Mouse (Mus musculus): Measurements from ENCODE around the gene Anxa8.

Gene Anxa8

GRCm38 (mm10) chr14:34085731-34086130, at the start of gene Anxa8:
Gene Anxa8, plus strand, starts transcription at chr14:34085981.
- DNase-seq (ENCODE audit: low spot score in 2 of 2): peak in 1 of 2 experiments; percentile 85

GRCm38 (mm10) chr14:34041241-34041640, 44.5 kb upstream of the Anxa8 start:
- no peak for DNase-seq (ENCODE audit: low spot score in 2 of 2)

GRCm38 (mm10) chr14:34043341-34043740, 42.4 kb upstream of the Anxa8 start:
- DNase-seq (ENCODE audit: low spot score in 2 of 2): no peak

- no peak for DNase-seq (ENCODE audit: low spot score in 2 of 2)
Measured at GRCm38 (mm10) chr14:34050101-34050779, 35.5 kb upstream of the Anxa8 start.

GRCm38 (mm10) chr14:34052516-34052915, 33.3 kb upstream of the Anxa8 start, which contains the start of gene Antxrl:
Gene Antxrl, plus strand, starts transcription at chr14:34052707.
- no peak for DNase-seq (ENCODE audit: low spot score in 2 of 2)

- DNase-seq (ENCODE audit: low spot score in 2 of 2): no peak
Measured at GRCm38 (mm10) chr14:34071665-34072064, 14.1 kb upstream of the Anxa8 start.

GRCm38 (mm10) chr14:34075346-34075745, 10.4 kb upstream of the Anxa8 start:
- DNase-seq (ENCODE audit: low spot score in 2 of 2): no peak

- no peak for DNase-seq (ENCODE audit: low spot score in 2 of 2)
Measured at GRCm38 (mm10) chr14:34077222-34077621, 8.6 kb upstream of the Anxa8 start.

- no peak for DNase-seq (ENCODE audit: low spot score in 2 of 2)
Measured at GRCm38 (mm10) chr14:34078293-34078692, 7.5 kb upstream of the Anxa8 start.

GRCm38 (mm10) chr14:34080321-34080997, 5.3 kb upstream of the Anxa8 start:
- peak; percentile 50 to 55 for DNase-seq (ENCODE audit: low spot score in 2 of 2)

- DNase-seq (ENCODE audit: low spot score in 2 of 2): no peak
Measured at GRCm38 (mm10) chr14:34086806-34087205, 1.0 kb downstream of the Anxa8 start.

- no peak for DNase-seq (ENCODE audit: low spot score in 2 of 2)
Measured at GRCm38 (mm10) chr14:34087856-34088398, 2.1 kb downstream of the Anxa8 start.

- no peak for DNase-seq (ENCODE audit: low spot score in 2 of 2)
Measured at GRCm38 (mm10) chr14:34089796-34090195, 4.0 kb downstream of the Anxa8 start.

- DNase-seq (ENCODE audit: low spot score in 2 of 2): no peak
Measured at GRCm38 (mm10) chr14:34091475-34091874, 5.7 kb downstream of the Anxa8 start.

- no peak for DNase-seq (ENCODE audit: low spot score in 2 of 2)
Measured at GRCm38 (mm10) chr14:34092856-34093255, 7.1 kb downstream of the Anxa8 start.

GRCm38 (mm10) chr14:34096161-34096560, 10.4 kb downstream of the Anxa8 start:
- DNase-seq (ENCODE audit: low spot score in 2 of 2): no peak

GRCm38 (mm10) chr14:34102601-34103000, 16.8 kb downstream of the Anxa8 start, which contains the start of gene A630023A22Rik:
Gene A630023A22Rik, minus strand, starts transcription at chr14:34102754.
- no peak for DNase-seq (ENCODE audit: low spot score in 2 of 2)

- DNase-seq (ENCODE audit: low spot score in 2 of 2): no peak
Measured at GRCm38 (mm10) chr14:34103855-34104254, 18.1 kb downstream of the Anxa8 start.

- DNase-seq (ENCODE audit: low spot score in 2 of 2): peak; percentile 69 to 75
Measured at GRCm38 (mm10) chr14:34104892-34105291, 19.1 kb downstream of the Anxa8 start.

GRCm38 (mm10) chr14:34106389-34107062, 20.7 kb downstream of the Anxa8 start:
- peak in 1 of 2 experiments; percentile 38 for DNase-seq (ENCODE audit: low spot score in 2 of 2)

- DNase-seq (ENCODE audit: low spot score in 2 of 2): no peak
Measured at GRCm38 (mm10) chr14:34107594-34107993, 21.8 kb downstream of the Anxa8 start.

GRCm38 (mm10) chr14:34114311-34114710, 28.5 kb downstream of the Anxa8 start:
- no peak for DNase-seq (ENCODE audit: low spot score in 2 of 2)
